Mouse (Mus musculus): ENCODE measurements around the gene Rhox8. TPM values are rescaled to one million over a fixed set of nuclear protein-coding genes. Genes with fewer than 3 reads are reported as not detected.

Gene Rhox8
- polyA plus RNA-seq, 1 experiment = 10.7 TPM

Other genes with a start within 250 kb of the Rhox8 start
- not detected in 2 replicates for gene Rhox2g, start 235.5 kb downstream of the Rhox8 start, polyA plus RNA-seq (2012; rRNA removed)
- gene Rhox4g, start 227.6 kb downstream of the Rhox8 start, polyA plus RNA-seq (2012; rRNA removed) = not detected in 2 replicates
- gene Rhox3h, start 210.2 kb downstream of the Rhox8 start, polyA plus RNA-seq (2012; rRNA removed) = 0.29 and 0.47 TPM in 2 replicates
- gene Rhox2h, start 205.7 kb downstream of the Rhox8 start, polyA plus RNA-seq (2012; rRNA removed) = not detected in 2 replicates
- gene Rhox5, start 74.1 kb downstream of the Rhox8 start, polyA plus RNA-seq (2012; rRNA removed) = 9.3 and 15.5 TPM in 2 replicates
- gene Rhox6, start 52.0 kb downstream of the Rhox8 start, polyA plus RNA-seq (2012; rRNA removed) = not detected in 2 replicates
- gene Rhox7a, start 47.3 kb downstream of the Rhox8 start, polyA plus RNA-seq (2012; rRNA removed) = not detected in 2 replicates
- gene Rhox7b, start 18.3 kb upstream of the Rhox8 start, polyA plus RNA-seq (2012; rRNA removed) = 0.16 and 0.34 TPM in 2 replicates
- not detected in 2 replicates for gene Rhox9, start 22.8 kb upstream of the Rhox8 start, polyA plus RNA-seq (2012; rRNA removed)
- 7.4 and 9.9 TPM in 2 replicates for gene Btg1-ps1, start 139.9 kb upstream of the Rhox8 start, polyA plus RNA-seq (2012; rRNA removed)
- 13.6 and 17.9 TPM in 2 replicates for gene Btg1-ps2, start 164.2 kb upstream of the Rhox8 start, polyA plus RNA-seq (2012; rRNA removed)
- gene Rhox10, start 187.5 kb upstream of the Rhox8 start, polyA plus RNA-seq (2012; rRNA removed) = 0.35 and 0.60 TPM in 2 replicates
- gene Rhox11, start 206.2 kb upstream of the Rhox8 start, polyA plus RNA-seq (2012; rRNA removed) = 2.8 and 2.9 TPM in 2 replicates
- gene Rhox12, start 232.0 kb upstream of the Rhox8 start, polyA plus RNA-seq (2012; rRNA removed) = not detected in 2 replicates
- gene Rhox13, start 242.3 kb upstream of the Rhox8 start, polyA plus RNA-seq (2012; rRNA removed) = 6.0 TPM in 2 replicates

All from testis, adult 2 months (tissue).